Mouse (Mus musculus) retina, adult 2 months (tissue): ENCODE measurements around the gene Nacc1.
A peak's percentile ranks its signal among the peaks of the same experiment; 100 is the strongest.
"Not testable (repeated sequence)": the region's sequence is repeated elsewhere in the genome, so short reads cannot be mapped to it uniquely, and the experiment has no call there.

ENCODE experiments used
- DNase-seq: peaks from one replicate; pipeline ENCODE4 v3.0.0-alpha.2; 2012; ENCODE audit warnings: low read depth, low spot score

Nacc1 gene

DNA sequence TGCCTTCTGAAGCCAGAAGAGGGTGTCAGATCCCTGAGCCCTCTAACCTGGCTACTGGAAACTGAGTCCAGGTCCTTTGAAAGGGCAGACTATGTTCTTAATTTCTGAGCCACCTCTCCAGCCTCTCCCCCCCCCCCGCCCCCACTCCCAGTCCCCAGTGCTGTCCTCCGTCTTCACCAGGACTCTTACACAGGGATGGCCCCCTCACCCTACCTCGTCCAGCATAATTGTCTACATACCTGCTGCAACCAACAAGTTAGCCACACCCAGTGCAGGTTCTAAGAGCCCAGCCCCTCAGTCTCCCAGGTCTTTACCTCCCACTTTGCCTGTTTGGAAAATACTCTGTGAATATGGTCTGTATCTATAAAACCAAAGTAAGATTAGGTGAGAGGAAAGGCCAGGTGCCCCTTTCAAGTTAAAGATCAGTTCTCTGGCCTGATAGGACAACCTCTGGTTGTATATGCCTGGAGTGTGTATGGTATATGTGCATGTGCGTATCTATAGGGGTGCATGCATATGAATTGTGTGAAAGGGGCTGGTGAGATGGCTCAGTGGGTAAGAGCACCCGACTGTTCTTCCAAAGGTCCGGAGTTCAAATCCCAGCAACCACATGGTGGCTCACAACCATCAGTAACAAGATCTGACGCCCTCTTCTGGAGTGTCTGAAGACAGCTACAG lies 46.9 kb downstream of the Nacc1 start:
- DNase-seq: no peak

DNA sequence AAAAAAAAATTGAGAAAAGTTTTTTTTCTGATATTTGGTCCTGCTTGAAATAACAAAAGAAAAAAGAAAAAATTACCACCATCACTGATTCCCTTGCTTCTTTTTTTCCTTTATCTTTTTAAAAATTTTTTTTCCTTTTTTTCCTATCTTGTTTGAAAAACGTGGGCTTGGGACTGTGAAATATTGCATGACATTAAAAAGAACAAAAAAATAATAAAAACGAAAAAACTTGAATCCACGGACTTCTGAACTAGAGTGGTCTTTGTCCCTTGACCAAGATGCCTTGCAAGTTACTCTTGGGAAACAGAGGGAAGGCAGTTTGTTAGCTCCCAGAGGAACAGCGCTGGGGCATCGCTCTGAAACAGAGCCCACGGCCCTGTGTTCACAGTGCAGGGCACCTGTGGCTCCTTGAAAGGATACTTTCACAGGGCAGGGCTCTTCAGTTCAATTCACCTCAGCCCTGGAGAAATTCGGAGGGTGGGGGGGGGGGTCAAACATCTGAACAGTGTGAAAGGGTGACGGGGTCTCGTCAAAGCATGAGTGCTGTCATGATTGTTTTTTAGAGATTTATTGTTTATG lies 47.6 kb downstream of the Nacc1 start:
- no peak for DNase-seq

DNA sequence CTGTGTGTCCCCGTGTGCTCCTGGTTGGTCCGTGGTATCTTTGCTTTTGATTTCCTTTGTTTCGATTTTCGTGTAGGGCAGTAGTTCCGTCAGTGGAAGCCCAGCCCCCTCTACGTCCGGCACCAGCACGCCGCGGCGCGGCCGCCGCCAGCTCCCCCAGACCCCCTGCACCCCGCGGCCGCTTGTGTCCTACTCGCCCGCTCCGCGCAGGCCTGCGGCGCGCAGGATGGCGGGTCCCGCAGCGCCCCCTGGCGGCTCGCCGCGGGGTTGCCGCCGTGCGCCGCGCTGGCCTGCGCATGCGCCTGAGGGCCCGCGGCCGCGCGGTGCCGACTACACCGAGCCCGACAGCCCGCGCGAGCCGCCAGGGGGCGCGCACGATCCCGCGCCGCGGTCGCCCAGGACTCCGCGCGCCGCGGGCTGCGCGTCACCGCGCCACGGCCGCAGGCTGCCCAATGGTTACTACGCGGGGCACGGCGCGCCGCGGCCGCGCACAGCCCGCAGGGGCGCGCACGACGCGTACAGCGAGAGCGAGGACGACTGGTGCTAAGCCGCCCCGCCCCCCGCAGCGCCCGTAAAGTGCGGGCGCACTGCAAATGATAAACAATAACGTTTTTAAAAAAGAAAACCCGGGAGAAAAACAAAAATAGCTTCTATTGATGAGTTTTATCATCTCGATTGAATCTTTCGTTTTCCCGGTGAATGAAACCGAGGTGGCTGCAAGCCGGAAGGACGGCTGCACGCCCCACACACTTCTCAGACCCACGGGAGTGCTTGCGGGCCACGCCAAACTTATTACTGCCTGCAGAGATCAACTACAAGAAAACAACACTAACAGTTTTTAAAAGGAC lies 48.3 kb downstream of the Nacc1 start:
- DNase-seq: peak; percentile 94

DNA sequence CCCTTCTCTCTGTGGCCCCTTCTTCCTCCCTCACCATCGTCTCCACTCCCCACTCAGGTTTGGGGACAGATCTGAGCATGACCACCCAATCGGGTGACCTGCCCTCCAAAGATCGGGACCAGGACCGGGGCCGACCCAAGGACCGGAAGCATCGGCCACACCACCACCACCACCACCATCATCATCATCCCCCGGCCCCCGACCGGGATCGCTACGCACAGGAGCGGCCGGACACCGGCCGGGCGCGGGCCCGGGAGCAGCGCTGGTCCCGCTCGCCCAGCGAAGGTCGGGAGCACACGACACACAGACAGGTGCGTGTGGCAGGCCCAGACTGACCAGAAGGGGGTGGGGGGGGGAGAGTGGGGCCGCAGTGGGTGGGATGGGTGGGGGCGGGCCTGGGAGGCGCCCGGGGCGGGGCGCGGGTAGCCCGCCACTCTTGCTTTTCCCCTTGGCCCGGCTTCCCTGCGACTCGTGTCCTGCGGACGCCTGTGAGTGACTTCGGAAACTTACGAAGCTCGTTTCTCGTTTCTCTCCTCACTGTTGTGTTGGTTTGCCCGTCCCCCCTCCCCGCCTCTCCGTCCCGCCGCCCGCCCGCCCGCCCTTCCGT lies 49.0 kb downstream of the Nacc1 start:
- no peak for DNase-seq

DNA sequence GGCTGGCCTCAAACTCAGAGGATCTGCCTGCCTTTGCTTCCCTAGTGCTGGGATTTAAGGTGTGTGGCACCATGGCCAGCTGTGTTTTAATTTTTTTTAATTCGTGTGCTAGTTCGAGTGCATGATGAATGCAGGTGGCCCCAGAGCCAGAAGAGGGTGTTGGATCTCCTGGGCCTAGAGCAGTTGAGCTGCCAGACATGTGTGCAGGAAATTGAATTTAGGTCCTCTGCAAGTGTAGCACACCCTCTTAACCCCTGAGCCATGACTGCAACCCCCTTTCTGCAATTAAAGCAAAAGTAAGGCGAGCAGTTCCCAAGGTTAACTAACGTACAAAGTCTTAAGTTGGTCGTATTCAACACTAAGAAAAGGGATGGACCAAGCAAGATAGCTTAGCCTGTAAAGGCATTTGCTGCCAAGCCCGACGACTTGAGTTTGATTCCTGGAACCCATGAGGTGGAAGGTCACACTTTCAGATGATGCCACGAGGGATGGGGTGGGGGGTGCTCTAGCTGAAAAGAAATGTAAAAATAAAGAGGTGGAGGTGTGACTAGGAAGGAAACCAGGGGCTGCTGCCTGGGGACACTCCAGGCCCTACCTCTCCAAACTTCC lies 49.6 kb downstream of the Nacc1 start:
- no peak for DNase-seq

DNA sequence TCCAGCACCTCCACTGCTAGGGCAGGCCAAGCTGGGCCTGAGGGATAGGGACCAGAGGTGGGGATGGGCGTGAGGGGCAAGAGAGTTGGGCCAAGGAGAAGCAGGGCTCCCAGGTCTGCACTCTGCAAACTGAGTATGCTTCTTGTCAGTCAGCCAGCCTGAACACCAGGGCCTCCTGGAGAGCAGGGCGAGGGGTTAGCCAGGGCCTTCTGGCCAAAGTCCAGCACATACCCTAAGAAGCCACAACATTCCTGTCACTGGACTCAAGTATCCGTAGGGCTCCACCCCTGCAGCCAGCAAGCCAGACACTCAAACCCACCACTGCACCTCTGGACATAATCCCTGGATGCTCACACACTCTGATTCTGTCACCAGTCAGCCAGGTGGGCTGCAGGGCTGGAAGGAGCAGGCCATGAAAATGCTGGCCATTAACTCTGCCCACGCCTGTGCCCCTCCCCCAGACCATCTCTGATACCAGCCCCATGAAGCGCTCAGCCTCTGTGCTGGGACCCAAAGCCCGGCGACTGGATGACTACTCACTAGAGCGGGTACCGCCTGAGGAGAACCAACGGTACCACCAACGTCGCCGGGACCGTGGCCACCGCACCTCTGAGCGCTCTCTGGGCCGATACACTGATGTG lies 51.5 kb downstream of the Nacc1 start:
- DNase-seq: no peak

DNA sequence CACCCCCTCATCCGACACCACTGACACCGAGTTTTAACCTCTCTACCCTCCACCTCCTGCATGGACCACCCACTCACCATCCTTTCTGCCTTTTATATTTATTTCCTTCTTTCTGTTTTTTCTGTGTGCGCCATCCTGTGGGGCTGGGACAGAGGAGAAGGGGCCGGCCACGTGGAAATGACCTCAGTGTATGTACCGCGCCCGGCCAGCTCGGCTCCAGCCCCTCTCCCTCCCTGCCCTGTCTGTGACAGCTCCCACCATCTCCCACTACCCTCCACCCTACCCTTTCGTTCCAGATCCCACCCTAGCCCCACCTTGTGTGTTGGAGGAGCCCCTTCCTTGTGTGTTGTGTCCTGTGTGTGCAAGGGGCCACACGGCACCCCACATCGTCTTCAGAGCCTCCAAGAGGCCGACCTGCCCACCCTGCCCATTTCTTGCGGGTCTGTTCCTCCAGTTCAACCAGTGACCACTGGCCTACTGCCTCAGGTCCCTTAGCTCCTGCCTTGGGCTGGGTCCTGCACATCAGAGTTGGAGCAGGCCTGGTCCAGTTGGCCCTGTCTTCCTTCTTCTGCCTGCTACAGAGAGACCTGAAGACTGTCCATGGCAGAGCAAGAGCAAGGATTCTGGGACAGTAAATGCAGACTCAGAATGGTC lies 52.1 kb downstream of the Nacc1 start:
- DNase-seq: no peak

DNA sequence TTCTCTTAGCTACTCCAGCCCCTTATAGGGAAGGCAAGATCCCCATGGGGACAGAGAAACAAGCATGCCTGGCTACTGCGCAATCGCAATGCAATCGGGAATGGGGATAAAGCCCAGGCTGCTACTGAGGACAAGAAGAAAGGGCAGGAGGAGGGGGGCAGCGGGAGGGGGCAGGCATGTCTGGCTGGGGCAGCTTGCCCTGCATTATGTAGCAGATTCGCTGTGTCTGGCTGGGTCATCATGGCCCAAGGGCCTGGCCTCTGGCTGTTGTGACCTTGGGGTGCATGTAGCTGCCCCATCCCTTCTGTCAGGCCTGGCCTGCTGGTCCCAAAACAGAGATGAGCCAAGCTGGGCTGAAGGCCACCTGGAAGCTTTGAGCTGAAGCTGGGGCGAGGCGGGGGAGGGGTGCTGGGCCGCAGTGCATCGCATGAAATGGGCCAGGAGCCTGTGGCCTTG lies 52.8 kb downstream of the Nacc1 start:
- DNase-seq: peak; percentile 50

DNA sequence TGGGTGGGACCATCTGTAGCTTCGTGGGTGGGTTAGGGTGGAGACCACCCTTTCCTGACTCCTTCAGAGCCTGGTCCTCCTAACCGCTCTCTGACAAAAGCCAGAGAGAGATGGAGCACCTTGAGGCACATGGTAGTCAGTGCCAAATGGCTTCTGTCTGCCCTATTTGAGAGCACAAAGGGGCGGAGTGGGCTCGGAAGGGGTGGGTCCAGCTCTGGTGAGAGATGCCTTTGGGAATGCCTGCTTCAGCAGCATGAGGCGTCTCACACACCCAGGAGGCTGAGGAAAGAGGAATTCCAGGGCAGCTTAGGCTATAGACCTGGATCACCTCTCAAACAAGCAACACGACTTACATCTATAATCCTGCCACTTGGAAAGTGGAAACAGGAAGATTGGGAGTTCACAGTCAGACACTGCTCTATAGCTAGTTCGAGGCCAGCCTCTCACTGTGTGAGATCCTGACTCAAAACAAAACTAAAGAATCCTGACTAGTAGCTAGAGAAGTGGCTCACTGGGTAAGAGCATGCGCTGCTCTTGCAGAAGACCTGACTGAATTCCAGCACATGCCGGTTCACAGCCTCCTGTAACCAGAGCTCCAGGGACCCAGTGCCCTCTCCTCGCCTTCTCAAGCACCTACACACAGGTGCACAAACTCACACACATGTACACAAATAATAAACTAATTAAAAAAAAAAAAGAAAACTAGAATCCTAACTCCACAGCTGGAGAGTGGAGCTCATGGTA lies 53.6 kb downstream of the Nacc1 start:
- no peak for DNase-seq

DNA sequence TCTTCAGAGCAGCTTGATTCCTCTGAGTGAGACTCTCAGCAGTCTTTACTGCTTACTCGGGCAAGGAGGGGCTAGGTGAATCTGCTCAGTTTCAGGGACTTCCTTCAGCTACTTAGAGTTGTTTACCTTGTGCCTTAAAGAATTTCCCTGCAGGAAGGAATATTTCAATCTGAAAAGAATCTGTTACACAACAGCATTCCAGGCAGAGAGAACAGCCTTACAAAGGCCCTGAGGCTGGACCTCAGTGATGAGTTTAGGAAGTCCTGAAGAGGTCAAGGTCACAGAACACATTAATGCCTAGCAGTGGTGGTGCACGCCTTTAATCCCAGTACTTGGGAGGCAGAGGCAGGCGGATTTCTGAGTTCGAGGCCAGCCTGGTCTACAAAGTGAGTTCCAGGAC lies 55.8 kb downstream of the Nacc1 start:
- DNase-seq: no peak

DNA sequence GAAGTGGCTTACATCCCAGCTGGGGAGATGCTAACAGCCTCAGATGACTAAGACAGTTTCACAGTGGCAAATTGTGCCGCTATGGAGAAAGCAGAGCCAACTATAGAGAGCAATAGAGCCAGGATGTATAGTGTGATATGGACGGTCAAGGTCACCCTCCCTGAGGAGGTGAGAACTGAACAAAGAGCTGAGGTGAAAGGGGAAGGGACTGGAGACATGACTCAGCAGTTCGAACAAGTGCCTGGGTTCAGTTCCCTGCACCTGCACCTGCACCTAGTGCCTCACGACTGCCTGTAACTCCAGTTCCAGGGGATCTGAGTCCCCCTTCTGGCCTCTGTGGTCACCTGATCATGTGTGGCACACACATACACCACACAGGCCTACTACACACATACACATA lies 57.5 kb downstream of the Nacc1 start:
- DNase-seq: no peak

DNA sequence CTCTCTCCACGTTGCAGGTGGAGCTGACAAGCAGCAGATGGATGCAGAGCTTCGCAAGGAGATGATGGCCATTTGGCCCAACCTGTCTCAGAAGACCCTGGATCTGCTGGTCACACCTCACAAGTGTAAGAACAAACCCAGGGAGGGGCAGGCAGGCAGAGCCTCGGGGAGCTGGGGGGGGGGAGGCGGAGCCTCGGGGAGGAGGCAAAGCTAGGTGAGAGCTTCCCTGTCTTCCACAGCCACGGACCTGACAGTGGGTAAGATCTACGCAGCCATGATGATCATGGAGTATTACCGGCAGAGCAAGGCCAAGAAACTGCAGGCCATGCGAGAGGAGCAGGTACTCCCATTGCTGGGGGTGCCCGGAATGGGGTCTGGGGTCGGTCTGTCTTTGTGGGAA lies 58.1 kb downstream of the Nacc1 start:
- no peak for DNase-seq

DNA sequence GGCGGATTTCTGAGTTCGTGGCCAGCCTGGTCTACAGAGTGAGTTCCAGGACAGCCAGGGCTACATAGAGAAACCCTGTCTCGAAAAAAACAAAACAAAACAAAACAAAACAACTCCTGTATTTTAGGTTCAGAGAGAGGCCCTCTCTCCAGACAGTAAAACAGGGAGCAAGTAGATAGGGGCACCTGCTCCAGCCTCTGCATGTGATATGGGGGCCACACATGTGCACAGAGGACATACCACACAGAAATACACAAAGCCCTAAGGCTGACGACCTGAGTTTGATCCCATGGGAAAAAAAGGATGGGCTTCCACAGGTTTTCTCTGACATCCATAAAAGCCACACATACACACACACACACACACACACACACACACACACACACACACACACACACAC lies 64.2 kb downstream of the Nacc1 start:
- not testable (repeated sequence) for DNase-seq

DNA sequence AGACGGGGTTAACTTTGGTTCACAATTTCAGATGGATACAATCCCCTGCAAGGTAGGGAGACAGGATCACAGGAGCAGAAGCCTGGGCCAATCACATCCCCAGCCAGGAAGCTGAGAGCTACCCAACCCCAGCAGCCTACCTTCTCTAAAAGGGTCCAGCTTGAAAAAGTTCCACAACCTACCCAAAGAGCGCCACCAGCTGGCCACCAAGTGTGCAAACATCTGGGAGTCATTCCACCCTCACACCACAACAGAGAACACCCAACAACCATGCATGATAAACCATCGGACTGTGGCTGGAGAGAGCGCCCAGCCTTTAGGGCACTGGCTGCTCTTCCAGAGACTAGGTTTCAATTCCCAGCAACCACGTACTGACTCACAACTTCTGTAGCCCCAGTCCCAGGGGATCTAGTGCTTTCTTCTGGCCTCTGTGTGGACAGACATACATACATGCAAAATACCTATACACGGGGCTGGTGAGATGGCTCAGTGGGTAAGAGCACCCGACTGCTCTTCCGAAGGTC lies 66.5 kb downstream of the Nacc1 start:
- DNase-seq: no peak
